Mouse (Mus musculus) myocyte (in vitro differentiated cells): ENCODE measurements at regions not wholly inside any gene's neighbourhood (a gene's known extent, or its start where the extent isn't known, plus 50 kb on each side); places are given as distances from the start of the nearest gene placed in this dataset.

Experiments
- H3K27me3 ChIP-seq: one replicate; pipeline ENCODE4 v1.6.1; 2011; ENCODE audit not compliant: control insufficient read depth, insufficient read depth, insufficient read length
- H3K36me3 ChIP-seq: one replicate; pipeline ENCODE4 v1.6.1; 2011; ENCODE audit not compliant: control insufficient read depth, insufficient read depth
- H3K4me2 ChIP-seq: one replicate; pipeline ENCODE4 v1.6.1; 2011; ENCODE audit warnings: low read depth, control low read depth
- H3K4me3 ChIP-seq: one replicate; pipeline ENCODE4 v1.5.1; 2011; ENCODE audit warnings: mild to moderate bottlenecking, control low read depth, moderate library complexity
- H3K79me2 ChIP-seq: one replicate; pipeline ENCODE4 v1.6.1; 2011; ENCODE audit not compliant: control insufficient read depth, insufficient read depth
- H3ac ChIP-seq: one replicate; pipeline ENCODE4 v1.6.1; 2011; ENCODE audit not compliant: control insufficient read depth, insufficient read length
- CEBPB ChIP-seq: IDR thresholded peaks from 2 replicates; pipeline ENCODE4 v1.6.1; 2011; ENCODE audit warnings: mild to moderate bottlenecking, moderate library complexity; ENCODE audit not compliant: poor library complexity, insufficient read depth, severe bottlenecking
- MAX ChIP-seq: IDR thresholded peaks from one replicate; pipeline ENCODE4 v1.6.1; 2011; ENCODE audit warnings: low read depth, mild to moderate bottlenecking, control low read depth
- MYOD1 ChIP-seq, 3 experiments: IDR thresholded peaks; one replicate each; pipeline ENCODE4 v1.6.1; 2011; ENCODE audit warnings: control low read depth in 2 of 3, low read depth in 2 of 3, mild to moderate bottlenecking in 2 of 3, moderate library complexity in 1 of 3; ENCODE audit not compliant: insufficient read length in 2 of 3, control insufficient read depth in 1 of 3
- MYOG ChIP-seq, 3 experiments: IDR thresholded peaks; one replicate each; pipeline ENCODE4 v1.6.1; 2011; ENCODE audit warnings: control low read depth in 2 of 3, low read depth in 2 of 3, mild to moderate bottlenecking in 2 of 3; ENCODE audit not compliant: insufficient read length in 2 of 3, control insufficient read depth in 1 of 3, insufficient read depth in 1 of 3
- POLR2A ChIP-seq: IDR thresholded peaks from one replicate; pipeline ENCODE4 v1.6.1; 2011; ENCODE audit warnings: low read depth, mild to moderate bottlenecking, control low read depth, moderate library complexity; ENCODE audit not compliant: insufficient read length
- POLR2AphosphoS2 ChIP-seq: IDR thresholded peaks from one replicate; pipeline ENCODE4 v1.6.1; 2011; ENCODE audit warnings: low read depth, control low read depth; ENCODE audit not compliant: insufficient read length
- REST ChIP-seq: IDR thresholded peaks from one replicate; pipeline ENCODE4 v1.6.1; 2011; ENCODE audit warnings: mild to moderate bottlenecking, control low read depth, moderate library complexity; ENCODE audit not compliant: insufficient read depth, insufficient read length
- SRF ChIP-seq: IDR thresholded peaks from one replicate; pipeline ENCODE4 v1.6.1; 2011; ENCODE audit warnings: low read depth; ENCODE audit not compliant: control insufficient read depth, insufficient read length
- TCF12 ChIP-seq: IDR thresholded peaks from one replicate; pipeline ENCODE4 v1.6.1; 2011; ENCODE audit warnings: mild to moderate bottlenecking, control low read depth; ENCODE audit not compliant: poor library complexity, insufficient read depth, severe bottlenecking
- TCF3 ChIP-seq: IDR thresholded peaks from one replicate; pipeline ENCODE4 v1.6.1; 2011; ENCODE audit warnings: low read depth, control low read depth; ENCODE audit not compliant: insufficient read length
- USF1 ChIP-seq: IDR thresholded peaks from one replicate; pipeline ENCODE4 v1.6.1; 2011; ENCODE audit warnings: low read depth, mild to moderate bottlenecking, control low read depth, moderate library complexity

DNA sequence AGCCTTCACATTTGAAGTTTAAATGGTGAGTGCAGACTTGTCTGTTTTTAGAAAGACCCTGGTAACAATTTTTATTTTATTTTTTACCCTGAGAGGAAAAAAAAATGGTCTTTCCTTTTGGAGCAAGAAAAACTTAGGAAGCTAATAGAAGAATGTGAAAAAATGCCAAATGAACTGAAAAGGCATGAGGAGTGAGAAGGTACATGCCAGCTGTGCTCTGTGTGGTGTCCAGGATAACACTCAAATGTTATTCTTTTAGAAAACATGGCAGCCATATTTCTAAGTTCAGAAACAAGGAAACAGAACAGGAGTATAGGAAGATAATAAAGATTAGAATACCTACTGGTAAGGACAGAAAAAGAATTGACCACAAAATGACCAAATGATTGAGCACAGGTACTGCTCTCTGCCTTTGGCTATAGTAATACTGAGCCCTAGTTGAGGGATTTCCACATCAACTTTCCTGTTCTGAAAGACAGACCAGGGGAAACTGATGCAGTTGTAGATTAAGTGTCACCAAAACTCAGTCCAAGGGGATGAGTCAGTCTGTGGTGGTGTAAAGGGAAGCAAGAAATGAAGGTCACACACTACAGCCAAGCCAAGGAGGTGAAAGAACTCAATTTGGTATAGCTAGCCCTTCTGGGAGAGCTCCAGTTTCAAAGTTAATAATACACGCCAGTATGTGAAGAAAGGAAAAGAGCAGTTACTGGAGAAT, 758.5 kb downstream of the Robo2 start:
- Histone ChIP-seq H3K4me3 (no peak overlapping the region), H3ac (no peak overlapping the region), H3K36me3 (no peaks in the 10 kb centered on the region), H3K79me2 (no peaks in the 10 kb centered on the region), H3K27me3 (no peaks in the 10 kb centered on the region), H3K4me2 (no peak overlapping the region)
- no peak for TF ChIP-seq SRF
- no peak for TF ChIP-seq REST
- no peak for TF ChIP-seq MYOG (IDR thresholded peaks at IDR 0.05; ENCODE audit: control insufficient read depth in 1 of 3, insufficient read depth in 1 of 3, insufficient read length in 2 of 3, low read depth in 2 of 3)
- TF ChIP-seq CEBPB = no peak
- no peak for TF ChIP-seq POLR2AphosphoS2
- TF ChIP-seq TCF3 = no peak
- TF ChIP-seq POLR2A = no peak
- no peak for TF ChIP-seq TCF12

GRCm38 (mm10) chr16:73647201-73647782, 764.3 kb downstream of the Robo2 start:
- Histone ChIP-seq H3K4me2 (peak overlapping the region; percentile 42), H3K4me3 (no peak overlapping the region), H3K36me3 (no peaks in the 10 kb centered on the region), H3ac (no peak overlapping the region), H3K79me2 (no peaks in the 10 kb centered on the region), H3K27me3 (no peaks in the 10 kb centered on the region)
- peak in 1 of 3 experiments; percentile 39 for TF ChIP-seq MYOD1 (IDR thresholded peaks at IDR 0.05; ENCODE audit: control insufficient read depth in 1 of 3, insufficient read length in 2 of 3, low read depth in 2 of 3)
- TF ChIP-seq MAX = no peak

- no peak overlapping the region for H3ac ChIP-seq
- H3K4me3 ChIP-seq = no peak overlapping the region
- H3K4me2 ChIP-seq = no peak overlapping the region
- no peaks in the 10 kb centered on the region for H3K36me3 ChIP-seq
- no peaks in the 10 kb centered on the region for H3K79me2 ChIP-seq
- H3K27me3 ChIP-seq = no peaks in the 10 kb centered on the region
- TF ChIP-seq USF1 = no peak
- TF ChIP-seq TCF3 = no peak
- TF ChIP-seq MYOG (IDR thresholded peaks at IDR 0.05; ENCODE audit: control insufficient read depth in 1 of 3, insufficient read depth in 1 of 3, insufficient read length in 2 of 3, low read depth in 2 of 3) = no peak
- TF ChIP-seq TCF12 = no peak
- TF ChIP-seq POLR2AphosphoS2 = no peak
- no peak for TF ChIP-seq REST
- TF ChIP-seq POLR2A = no peak
- no peak for TF ChIP-seq MYOD1 (IDR thresholded peaks at IDR 0.05; ENCODE audit: control insufficient read depth in 1 of 3, insufficient read length in 2 of 3, low read depth in 2 of 3)
- no peak for TF ChIP-seq CEBPB
- no peak for TF ChIP-seq SRF
- no peak for TF ChIP-seq MAX
These were observed 798.6 kb downstream of the Robo2 start for GRCm38 (mm10) chr16:73613017-73613416.

DNA sequence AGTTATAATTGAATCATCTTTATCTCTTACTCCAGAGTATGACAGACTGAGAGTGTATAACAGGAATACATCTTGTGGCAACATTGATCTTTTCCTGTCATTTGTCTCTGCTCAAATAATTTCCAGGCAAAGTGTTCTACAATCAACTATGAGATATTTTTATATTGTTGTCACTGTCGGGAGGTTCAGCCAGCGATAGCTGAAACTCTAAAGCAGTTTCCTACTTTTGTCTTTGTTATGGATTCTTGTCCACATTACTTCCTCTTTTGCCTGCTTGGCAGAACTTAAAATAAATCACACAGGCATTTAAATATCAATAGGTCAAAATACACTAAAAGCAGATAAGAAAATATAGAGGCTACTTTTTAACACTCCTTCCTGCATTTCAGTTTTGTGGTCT, 820.2 kb downstream of the Robo2 start:
- Histone ChIP-seq H3ac (no peak overlapping the region), H3K36me3 (no peaks in the 10 kb centered on the region), H3K27me3 (no peaks in the 10 kb centered on the region), H3K4me2 (no peak overlapping the region), H3K4me3 (no peak overlapping the region), H3K79me2 (no peaks in the 10 kb centered on the region)
- TF ChIP-seq POLR2A (no peak), MYOD1 (IDR thresholded peaks at IDR 0.05; ENCODE audit: control insufficient read depth in 1 of 3, insufficient read length in 2 of 3, low read depth in 2 of 3) (no peak), REST (no peak), MYOG (IDR thresholded peaks at IDR 0.05; ENCODE audit: control insufficient read depth in 1 of 3, insufficient read depth in 1 of 3, insufficient read length in 2 of 3, low read depth in 2 of 3) (no peak)

DNA sequence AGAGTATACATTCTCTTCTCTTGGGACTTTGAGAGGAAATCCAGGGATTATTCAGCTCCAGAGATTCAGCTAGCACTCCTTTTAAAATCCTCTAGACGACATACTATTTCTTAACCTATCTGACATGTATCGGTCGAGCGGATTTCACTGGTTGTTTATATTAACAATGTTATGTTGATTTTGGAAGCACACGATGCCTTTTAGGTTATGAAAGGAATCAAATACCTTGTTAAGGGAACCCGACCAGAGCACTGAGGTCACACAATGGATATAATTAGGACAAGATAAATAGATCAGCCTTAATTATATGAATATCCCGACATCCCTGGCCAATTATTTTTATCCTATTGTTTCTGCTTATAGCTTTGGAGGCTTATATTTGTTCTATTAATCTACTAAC, 850.4 kb downstream of the Robo2 start:
- H3K27me3 ChIP-seq = no peaks in the 10 kb centered on the region
- no peak overlapping the region for H3K4me3 ChIP-seq
- no peaks in the 10 kb centered on the region for H3K79me2 ChIP-seq
- H3K4me2 ChIP-seq = no peak overlapping the region
- TF ChIP-seq TCF12 = no peak
- no peak for TF ChIP-seq POLR2AphosphoS2
- TF ChIP-seq SRF = no peak
- no peak for TF ChIP-seq MYOG (IDR thresholded peaks at IDR 0.05; ENCODE audit: control insufficient read depth in 1 of 3, insufficient read depth in 1 of 3, insufficient read length in 2 of 3, low read depth in 2 of 3)
- no peak for TF ChIP-seq MYOD1 (IDR thresholded peaks at IDR 0.05; ENCODE audit: control insufficient read depth in 1 of 3, insufficient read length in 2 of 3, low read depth in 2 of 3)
- H3ac ChIP-seq = no peak overlapping the region
- no peaks in the 10 kb centered on the region for H3K36me3 ChIP-seq
